Mouse (Mus musculus) neural tube, embryonic 11.5 days (tissue): ENCODE measurements around the gene Myo1g. TPM values are rescaled to one million over a fixed set of nuclear protein-coding genes. Genes with fewer than 3 reads are reported as not detected.

Source experiments
- ATAC-seq: fragments of 200-750 bp; cut with Nextera tagmentation; 2 replicates; pipeline ENCODE4 v1.8.0; 2017; ENCODE audit warnings: moderate number of reproducible peaks, mild to moderate bottlenecking, moderate TSS enrichment, moderate library complexity; ENCODE audit not compliant: insufficient read depth, low FRiP score, low TSS enrichment
- DNase-seq: peaks from one replicate; pipeline ENCODE4 v3.0.0-alpha.2; 2015; ENCODE audit warnings: low spot score
- H3K27ac ChIP-seq: fragments of 300-500 bp; sonication (generic); 2 replicates; pipeline ENCODE4 v1.5.1; 2014; ENCODE audit warnings: low read depth, mild to moderate bottlenecking, low read length
- H3K27me3 ChIP-seq: fragments of 300-500 bp; sonication (generic); 2 replicates; pipeline ENCODE4 v1.6.1; 2014; ENCODE audit warnings: mild to moderate bottlenecking, low read length, mixed read lengths; ENCODE audit not compliant: control insufficient read depth, insufficient read depth
- H3K36me3 ChIP-seq: fragments of 300-500 bp; sonication (generic); 2 replicates; pipeline ENCODE4 v1.6.1; 2014; ENCODE audit warnings: mild to moderate bottlenecking, low read length, moderate library complexity, mixed read lengths; ENCODE audit not compliant: control insufficient read depth, insufficient read depth
- H3K4me1 ChIP-seq: fragments of 300-500 bp; sonication (generic); 2 replicates; pipeline ENCODE4 v1.6.1; 2014; ENCODE audit warnings: low read length, mixed read lengths; ENCODE audit not compliant: control insufficient read depth, insufficient read depth
- H3K4me2 ChIP-seq: fragments of 300-500 bp; sonication (generic); 2 replicates; pipeline ENCODE4 v1.6.1; 2014; ENCODE audit warnings: low read depth, mild to moderate bottlenecking, moderate library complexity
- H3K4me3 ChIP-seq: fragments of 300-500 bp; sonication (generic); 2 replicates; pipeline ENCODE4 v1.5.1; 2014; ENCODE audit warnings: low read depth, low read length
- H3K9ac ChIP-seq: fragments of 300-500 bp; sonication (generic); 2 replicates; pipeline ENCODE4 v1.6.1; 2014; ENCODE audit warnings: mild to moderate bottlenecking, low read length
- H3K9me3 ChIP-seq: fragments of 300-500 bp; sonication (generic); 2 replicates; pipeline ENCODE4 v1.6.1; 2016; ENCODE audit warnings: low read length; ENCODE audit not compliant: control insufficient read depth
- WGBS: fragments of 180-500 bp; shearing (Covaris S2); extraction: QIAGEN DNeasy Blood & Tissue Kit; methylation state at CpG from one replicate; pipeline ENCODE4 v1.1.7; 2014; 5-methylcytosine and 5-hydroxymethylcytosine counted together
- polyA plus RNA-seq: library from polyadenylated mRNA; unstranded; fragments of >200 nt; fragmentation: Nextera tagmentation; extraction: Ambion mirVana; gene quantifications from 2 replicates; pipeline ENCODE4 v1.2.1, GENCODE M21; 2014

The Myo1g gene
- polyA plus RNA-seq, 1 experiment from 2014 or later: 0.81 TPM

- 89% methylated on average over 13 of the region's 13 CpGs for WGBS
- ATAC-seq (no peak), DNase-seq (no peak)
- Histone ChIP-seq H3K27me3 (no peaks in the 10 kb centered on the region), H3K27ac (no peak overlapping the region), H3K4me1 (no peaks in the 10 kb centered on the region), H3K9me3 (no peaks in the 10 kb centered on the region), H3K4me2 (no peak overlapping the region), H3K36me3 (0 out of 2 replicates have a peak, but pooled peaks cover 2% of the 10 kb centered on the region), H3K4me3 (no peak overlapping the region), H3K9ac (no peak overlapping the region)
These were observed 40.0 kb upstream of the Myo1g start for GRCm38 (mm10) chr11:6560655-6561360.

- Histone ChIP-seq H3K4me3 (no peak overlapping the region), H3K27me3 (no peaks in the 10 kb centered on the region), H3K9me3 (no peaks in the 10 kb centered on the region), H3K4me2 (no peak overlapping the region), H3K4me1 (no peaks in the 10 kb centered on the region), H3K27ac (no peak overlapping the region), H3K9ac (no peak overlapping the region), H3K36me3 (0 out of 2 replicates have a peak, but pooled peaks cover 2% of the 10 kb centered on the region)
- WGBS: 93% methylated on average over 2 of the region's 2 CpGs
- ATAC-seq (no peak), DNase-seq (no peak)
These were observed 39.2 kb upstream of the Myo1g start for GRCm38 (mm10) chr11:6559996-6560395.

- Histone ChIP-seq H3K36me3 (0 out of 2 replicates have a peak, but pooled peaks cover 2% of the 10 kb centered on the region), H3K27ac (no peak overlapping the region), H3K9ac (no peak overlapping the region), H3K9me3 (no peaks in the 10 kb centered on the region), H3K4me3 (no peak overlapping the region), H3K4me2 (no peak overlapping the region), H3K4me1 (no peaks in the 10 kb centered on the region), H3K27me3 (no peaks in the 10 kb centered on the region)
- WGBS: 82% methylated on average over 3 of the region's 3 CpGs
- ATAC-seq (no peak), DNase-seq (no peak)
These were observed 37.5 kb upstream of the Myo1g start for GRCm38 (mm10) chr11:6558234-6558633.

GRCm38 (mm10) chr11:6550201-6550600, 29.4 kb upstream of the Myo1g start:
- no peaks in the 10 kb centered on the region for H3K27me3 ChIP-seq
- no peaks in the 10 kb centered on the region for H3K9me3 ChIP-seq
- no peak overlapping the region for H3K27ac ChIP-seq
- WGBS: 97% methylated on average over 3 of the region's 3 CpGs
- DNase-seq (no peak), ATAC-seq (no peak)
- no peak overlapping the region for H3K4me3 ChIP-seq
- H3K4me2 ChIP-seq: no peak overlapping the region
- H3K4me1 ChIP-seq: peaks cover 9% of the 10 kb centered on the region
- H3K9ac ChIP-seq: no peak overlapping the region
- no peaks in the 10 kb centered on the region for H3K36me3 ChIP-seq

GRCm38 (mm10) chr11:6549770-6550169, 29.0 kb upstream of the Myo1g start:
- no peak overlapping the region for H3K4me2 ChIP-seq
- ATAC-seq (no peak), DNase-seq (no peak)
- no peak overlapping the region for H3K9ac ChIP-seq
- no peak overlapping the region for H3K4me3 ChIP-seq
- no peaks in the 10 kb centered on the region for H3K36me3 ChIP-seq
- H3K4me1 ChIP-seq: peaks cover 9% of the 10 kb centered on the region
- H3K27me3 ChIP-seq: no peaks in the 10 kb centered on the region
- no peaks in the 10 kb centered on the region for H3K9me3 ChIP-seq
- no peak overlapping the region for H3K27ac ChIP-seq
- 93% methylated on average over 2 of the region's 2 CpGs for WGBS

GRCm38 (mm10) chr11:6547696-6548325, 27.0 kb upstream of the Myo1g start:
- Histone ChIP-seq H3K4me2 (peak overlapping the region; percentile 64), H3K27ac (peak overlapping the region; percentile 96), H3K9ac (peak overlapping the region; percentile 82), H3K9me3 (no peaks in the 10 kb centered on the region), H3K4me3 (peak overlapping the region; percentile 88), H3K36me3 (no peaks in the 10 kb centered on the region), H3K4me1 (peaks cover 9% of the 10 kb centered on the region), H3K27me3 (no peaks in the 10 kb centered on the region)
- 35% methylated on average over 6 of the region's 6 CpGs for WGBS
- no peak for DNase-seq
- ATAC-seq: no peak

- H3K36me3 ChIP-seq: no peaks in the 10 kb centered on the region
- no peaks in the 10 kb centered on the region for H3K9me3 ChIP-seq
- peak; percentile 69 for DNase-seq
- H3K27ac ChIP-seq: peak overlapping the region; percentile 96
- H3K4me1 ChIP-seq: peaks cover 9% of the 10 kb centered on the region
- peak overlapping the region; percentile 64 for H3K4me2 ChIP-seq
- peak overlapping the region; percentile 88 for H3K4me3 ChIP-seq
- WGBS: under 1% methylated on average over 25 of the region's 41 CpGs
- ATAC-seq: peak; percentile 61
- peak overlapping the region; percentile 82 for H3K9ac ChIP-seq
- no peaks in the 10 kb centered on the region for H3K27me3 ChIP-seq
These were observed 26.4 kb upstream of the Myo1g start for GRCm38 (mm10) chr11:6547037-6547680.

GRCm38 (mm10) chr11:6546205-6547013, 25.6 kb upstream of the Myo1g start, which contains the start of gene Ccm2:
Ccm2 (plus strand) TSS chr11:6546887.
- peak within 1 kb of the TSS; percentile 64 for H3K4me2 ChIP-seq
- WGBS: under 1% methylated on average over 28 of the region's 57 CpGs
- peak within 1 kb of the TSS; percentile 82 for H3K9ac ChIP-seq
- H3K36me3 ChIP-seq: no peaks in the 10 kb centered on the region
- no peaks in the 10 kb centered on the region for H3K27me3 ChIP-seq
- peak; percentile 96 for DNase-seq
- peak within 1 kb of the TSS; percentile 88 for H3K4me3 ChIP-seq
- H3K9me3 ChIP-seq: no peaks in the 10 kb centered on the region
- ATAC-seq: peak; percentile 95
- H3K4me1 ChIP-seq: peaks cover 9% of the 10 kb centered on the region
- peak within 1 kb of the TSS; percentile 96 for H3K27ac ChIP-seq
